Mouse (Mus musculus) embryonic fibroblast, embryonic 13.5 days (primary cell): Measurements from ENCODE around the gene Igfbp6. TPM values are rescaled to one million over a fixed set of nuclear protein-coding genes. Genes with fewer than 3 reads are reported as not detected.
A peak's percentile ranks its signal among the peaks of the same experiment; 100 is the strongest.

ENCODE experiments used
- H3K27ac ChIP-seq: 2 replicates; pipeline ENCODE4 v1.5.1; 2012; ENCODE audit warnings: low read length, control low read depth, inconsistent platforms; ENCODE audit not compliant: insufficient read depth
- H3K4me1 ChIP-seq: 2 replicates; pipeline ENCODE4 v1.6.1; 2011; ENCODE audit warnings: low read length; ENCODE audit not compliant: control insufficient read depth, insufficient read depth
- H3K4me3 ChIP-seq: 2 replicates; pipeline ENCODE4 v1.5.1; 2011; ENCODE audit warnings: mild to moderate bottlenecking, control low read depth, low read length; ENCODE audit not compliant: insufficient read depth
- CTCF ChIP-seq: IDR thresholded peaks from 2 replicates; pipeline ENCODE4 v1.5.1; 2011; ENCODE audit warnings: mild to moderate bottlenecking, control low read depth, low read length, moderate library complexity, borderline replicate concordance; ENCODE audit not compliant: insufficient read depth
- POLR2A ChIP-seq: IDR thresholded peaks from 2 replicates; pipeline ENCODE4 v1.6.1; 2011; ENCODE audit warnings: low read depth, mild to moderate bottlenecking, control low read depth, low read length, moderate library complexity
- polyA plus RNA-seq: library from polyadenylated mRNA; stranded (reverse); fragments of >200 nt; gene quantifications from 2 replicates; pipeline ENCODE4 v1.2.4, GENCODE M21; 2011; ENCODE audit warnings: low read depth; ENCODE audit not compliant: missing spikeins, insufficient read length

The Igfbp6 gene
- polyA plus RNA-seq, 1 experiment: 43.0 TPM

GRCm38 (mm10) chr15:102108651-102109525, 35.3 kb upstream of the Igfbp6 start:
- Histone ChIP-seq H3K27ac (no peak overlapping the region), H3K4me3 (no peak overlapping the region), H3K4me1 (peaks cover 8% of the 10 kb centered on the region)
- peak; percentile 66; the same call in 1 of the 2 replicates for TF ChIP-seq CTCF
- no peak for TF ChIP-seq POLR2A

GRCm38 (mm10) chr15:102110271-102110670, 33.9 kb upstream of the Igfbp6 start:
- no peak overlapping the region for H3K27ac ChIP-seq
- no peak overlapping the region for H3K4me3 ChIP-seq
- H3K4me1 ChIP-seq: peaks cover 6% of the 10 kb centered on the region
- TF ChIP-seq POLR2A: no peak
- no peak for TF ChIP-seq CTCF

GRCm38 (mm10) chr15:102110701-102111494, 33.3 kb upstream of the Igfbp6 start:
- Histone ChIP-seq H3K4me3 (no peak overlapping the region), H3K27ac (no peak overlapping the region), H3K4me1 (peaks cover 2% of the 10 kb centered on the region; the same call in 1 of the 2 replicates)
- TF ChIP-seq CTCF (no peak), POLR2A (no peak)

- Histone ChIP-seq H3K4me1 (no peaks in the 10 kb centered on the region), H3K27ac (no peak overlapping the region), H3K4me3 (no peak overlapping the region)
- TF ChIP-seq CTCF: no peak
- TF ChIP-seq POLR2A: no peak
Measured at GRCm38 (mm10) chr15:102111495-102111829, 32.7 kb upstream of the Igfbp6 start.

GRCm38 (mm10) chr15:102112181-102112580, 32.0 kb upstream of the Igfbp6 start:
- no peak overlapping the region for H3K27ac ChIP-seq
- H3K4me1 ChIP-seq: no peaks in the 10 kb centered on the region
- TF ChIP-seq POLR2A (no peak), CTCF (no peak)
- H3K4me3 ChIP-seq: no peak overlapping the region

GRCm38 (mm10) chr15:102112827-102113226, 31.3 kb upstream of the Igfbp6 start:
- TF ChIP-seq CTCF: no peak
- TF ChIP-seq POLR2A: no peak
- Histone ChIP-seq H3K4me3 (no peak overlapping the region), H3K27ac (no peak overlapping the region), H3K4me1 (no peaks in the 10 kb centered on the region)

GRCm38 (mm10) chr15:102113674-102114073, 30.5 kb upstream of the Igfbp6 start:
- Histone ChIP-seq H3K4me1 (no peaks in the 10 kb centered on the region), H3K4me3 (no peak overlapping the region), H3K27ac (no peak overlapping the region)
- TF ChIP-seq CTCF: no peak
- TF ChIP-seq POLR2A: no peak

- H3K4me1 ChIP-seq: no peaks in the 10 kb centered on the region
- H3K27ac ChIP-seq: no peak overlapping the region
- no peak overlapping the region for H3K4me3 ChIP-seq
- TF ChIP-seq CTCF (no peak), POLR2A (0 out of 2 replicates have a peak, but pooled peaks have one; percentile 20)
Measured at GRCm38 (mm10) chr15:102114651-102115260, 29.4 kb upstream of the Igfbp6 start.

- Histone ChIP-seq H3K4me1 (no peaks in the 10 kb centered on the region), H3K27ac (no peak overlapping the region), H3K4me3 (no peak overlapping the region)
- TF ChIP-seq CTCF (no peak), POLR2A (no peak)
Measured at GRCm38 (mm10) chr15:102115731-102116231, 28.4 kb upstream of the Igfbp6 start.
